Mouse (Mus musculus): ENCODE data around the gene Gpr1.

The Gpr1 gene

GRCm38 (mm10) chr1:63178308-63178707 is 36.0 kb downstream of the Gpr1 start:
- no peak for DNase-seq

GRCm38 (mm10) chr1:63176604-63177421 is 37.5 kb downstream of the Gpr1 start, which contains the start of the genes Eef1b2 and Ndufs1:
Eef1b2 (plus strand) TSS chr1:63176825.
Ndufs1 (minus strand) TSS chr1:63176833.
- DNase-seq = peak; percentile 97

- DNase-seq = no peak
These were observed 38.1 kb downstream of the Gpr1 start for GRCm38 (mm10) chr1:63176259-63176603.

- DNase-seq = no peak
These were observed 38.5 kb downstream of the Gpr1 start for GRCm38 (mm10) chr1:63175853-63176252.

- no peak for DNase-seq
These were observed 45.7 kb downstream of the Gpr1 start for GRCm38 (mm10) chr1:63168638-63169037.

- no peak for DNase-seq
These were observed 74.1 kb downstream of the Gpr1 start for GRCm38 (mm10) chr1:63140231-63140630.

GRCm38 (mm10) chr1:63138586-63138985 is 75.8 kb downstream of the Gpr1 start:
- peak; percentile 11 for DNase-seq

GRCm38 (mm10) chr1:63137971-63138370 is 76.4 kb downstream of the Gpr1 start:
- no peak for DNase-seq

- DNase-seq = no peak
These were observed 79.8 kb downstream of the Gpr1 start for GRCm38 (mm10) chr1:63134530-63134929.

Measured in kidney, adult 11 months (tissue).